Mouse (Mus musculus): ENCODE results near the gene Aldob.

- no peak for TF ChIP-seq GATA1 (IDR thresholded peaks at IDR 0.05; ENCODE audit: borderline replicate concordance, low read length)
- no peak for TF ChIP-seq FLI1 (IDR thresholded peaks at IDR 0.05; ENCODE audit: low read length)
Observed at GRCm38 (mm10) chr4:49559915-49560772, 10.8 kb upstream of the Aldob start.

Data from megakaryocyte, embryonic 14.5 days (primary cell).